Mouse (Mus musculus): ENCODE data around the gene Gpr37.

The Gpr37 gene

DNA sequence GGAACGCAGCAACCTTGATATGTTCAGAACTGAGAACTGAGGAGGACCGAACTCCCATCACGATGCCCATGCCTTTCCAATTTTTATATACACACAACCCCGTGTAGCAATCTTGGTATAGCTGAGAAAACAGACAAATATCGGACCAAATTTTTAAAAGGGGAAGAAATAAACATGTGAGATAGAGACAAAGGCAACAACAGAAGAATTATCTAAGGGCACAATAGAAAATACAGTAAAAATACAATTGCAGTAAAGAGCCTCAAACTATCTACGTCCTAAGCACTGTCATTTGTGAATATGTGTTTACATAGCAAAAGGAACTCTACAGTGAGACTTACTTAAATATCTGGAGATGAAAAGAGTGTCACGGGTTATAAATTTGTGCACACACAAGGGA, at the start of gene Gpr37:
Gene Gpr37, minus strand, starts transcription at position 101 of the 400 bp plus-strand sequence.
- DNase-seq (ENCODE audit: low read depth) = no peak

- no peak for DNase-seq (ENCODE audit: low read depth)
Measured at GRCm38 (mm10) chr6:25736533-25736932, 46.0 kb upstream of the Gpr37 start.

- no peak for DNase-seq (ENCODE audit: low read depth)
Measured at GRCm38 (mm10) chr6:25726560-25726959, 36.0 kb upstream of the Gpr37 start.

DNA sequence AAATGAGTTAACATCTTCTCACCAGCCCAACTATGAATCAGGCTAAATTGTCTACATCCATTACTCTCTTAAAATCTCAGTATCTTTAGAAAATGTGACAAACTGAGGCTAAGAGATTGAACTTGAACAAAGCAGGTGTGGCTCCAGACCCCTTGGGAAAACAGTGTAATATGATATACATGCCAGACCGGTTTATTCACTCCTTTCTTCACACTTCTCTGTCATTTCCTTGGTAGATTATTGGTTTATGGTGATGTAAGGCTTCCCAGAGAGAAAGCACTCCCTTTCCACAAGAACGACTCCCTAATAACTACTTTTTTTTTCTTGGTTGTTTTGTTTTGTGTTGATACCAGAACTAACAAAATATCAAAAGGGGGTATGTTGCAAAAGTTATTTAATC, 20.1 kb upstream of the Gpr37 start:
- no peak for DNase-seq (ENCODE audit: low read depth)

GRCm38 (mm10) chr6:25709250-25709895, 18.8 kb upstream of the Gpr37 start:
- no peak for DNase-seq (ENCODE audit: low read depth)

DNA sequence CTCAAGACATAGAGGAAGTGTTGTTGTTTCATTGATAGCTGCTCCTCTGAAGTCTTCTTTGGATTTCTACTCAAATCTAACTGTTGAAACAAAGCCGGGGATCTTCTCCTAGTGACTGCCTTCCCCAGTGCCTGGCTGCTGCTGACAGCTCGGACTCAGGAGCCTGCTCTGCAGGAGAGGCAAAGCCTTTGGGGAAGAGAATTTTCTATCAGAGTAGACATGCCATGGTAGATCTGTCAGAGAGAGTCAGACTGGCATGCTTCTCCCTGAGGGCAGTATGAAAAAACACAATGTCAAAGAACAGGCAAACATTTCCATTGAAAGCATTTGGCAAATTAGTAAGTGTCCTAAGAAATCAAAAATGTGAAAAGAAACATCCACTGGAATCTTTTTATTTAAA, 9.4 kb upstream of the Gpr37 start:
- DNase-seq (ENCODE audit: low read depth) = no peak

- DNase-seq (ENCODE audit: low read depth) = no peak
Measured at GRCm38 (mm10) chr6:25690284-25690605, 284 bp downstream of the Gpr37 start.

- no peak for DNase-seq (ENCODE audit: low read depth)
Measured at GRCm38 (mm10) chr6:25689520-25690283, 827 bp downstream of the Gpr37 start.

GRCm38 (mm10) chr6:25688927-25689519, 1.5 kb downstream of the Gpr37 start:
- no peak for DNase-seq (ENCODE audit: low read depth)

GRCm38 (mm10) chr6:25686760-25687200, 3.7 kb downstream of the Gpr37 start:
- no peak for DNase-seq (ENCODE audit: low read depth)

DNA sequence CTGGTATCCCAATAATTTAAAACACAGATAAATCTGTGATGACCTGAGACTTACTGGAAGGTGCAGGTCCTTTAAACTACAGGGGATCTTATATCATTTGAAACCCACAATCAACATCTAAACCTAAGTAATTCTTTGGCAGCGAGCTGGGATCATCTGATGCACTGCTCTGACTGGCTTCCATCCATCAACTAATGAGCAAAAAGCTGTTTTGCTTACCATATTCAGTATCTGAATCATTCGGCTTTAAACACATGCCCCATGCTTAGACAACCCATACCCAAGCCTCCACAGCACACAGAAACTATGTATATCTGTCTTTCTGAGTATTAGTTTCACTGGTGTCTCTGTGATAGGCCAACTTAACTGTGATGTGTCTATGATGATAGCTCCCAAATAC, 6.1 kb downstream of the Gpr37 start:
- DNase-seq (ENCODE audit: low read depth) = no peak

DNA sequence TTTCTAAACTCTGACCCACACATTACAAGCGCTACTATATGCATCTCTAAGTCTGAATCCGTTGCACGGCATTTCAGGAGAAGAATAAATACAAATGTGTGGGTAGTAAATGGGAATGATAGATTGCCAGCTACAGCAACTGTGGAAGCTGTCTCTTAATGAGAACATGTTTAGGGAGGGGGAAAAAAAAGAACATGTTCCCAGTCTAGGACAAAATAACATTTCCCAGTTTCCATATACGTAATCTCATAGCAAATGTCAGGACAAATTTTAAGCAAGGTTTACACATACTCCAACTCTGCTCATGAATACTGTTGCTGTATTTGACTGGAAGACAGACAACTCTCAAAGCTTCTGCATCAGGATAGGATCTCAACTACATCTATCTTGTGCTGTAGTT, 15.4 kb downstream of the Gpr37 start:
- no peak for DNase-seq (ENCODE audit: low read depth)

DNA sequence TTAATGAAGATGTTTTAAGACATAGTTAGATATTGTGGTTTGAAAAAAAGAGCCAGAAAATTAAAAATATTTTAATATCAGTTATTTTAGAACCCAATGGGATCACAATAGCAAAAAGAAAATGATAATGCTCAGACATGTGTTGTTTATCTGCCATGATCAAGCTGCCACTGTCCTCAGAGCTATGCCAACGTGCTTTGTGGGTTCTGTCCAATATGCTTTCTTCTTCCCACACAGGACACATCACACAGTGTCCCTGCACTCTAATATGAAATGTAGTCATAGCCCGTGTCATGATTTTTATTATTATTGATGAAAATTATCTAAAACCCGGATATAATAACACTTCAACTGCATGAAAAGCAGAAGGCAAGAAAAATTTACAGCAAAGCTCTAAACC, 16.7 kb downstream of the Gpr37 start:
- DNase-seq (ENCODE audit: low read depth) = no peak

- DNase-seq (ENCODE audit: low read depth) = no peak
Measured at GRCm38 (mm10) chr6:25670150-25670549, 20.4 kb downstream of the Gpr37 start.

- peak; percentile 3 for DNase-seq (ENCODE audit: low read depth)
Measured at GRCm38 (mm10) chr6:25663942-25664341, 26.6 kb downstream of the Gpr37 start.

DNA sequence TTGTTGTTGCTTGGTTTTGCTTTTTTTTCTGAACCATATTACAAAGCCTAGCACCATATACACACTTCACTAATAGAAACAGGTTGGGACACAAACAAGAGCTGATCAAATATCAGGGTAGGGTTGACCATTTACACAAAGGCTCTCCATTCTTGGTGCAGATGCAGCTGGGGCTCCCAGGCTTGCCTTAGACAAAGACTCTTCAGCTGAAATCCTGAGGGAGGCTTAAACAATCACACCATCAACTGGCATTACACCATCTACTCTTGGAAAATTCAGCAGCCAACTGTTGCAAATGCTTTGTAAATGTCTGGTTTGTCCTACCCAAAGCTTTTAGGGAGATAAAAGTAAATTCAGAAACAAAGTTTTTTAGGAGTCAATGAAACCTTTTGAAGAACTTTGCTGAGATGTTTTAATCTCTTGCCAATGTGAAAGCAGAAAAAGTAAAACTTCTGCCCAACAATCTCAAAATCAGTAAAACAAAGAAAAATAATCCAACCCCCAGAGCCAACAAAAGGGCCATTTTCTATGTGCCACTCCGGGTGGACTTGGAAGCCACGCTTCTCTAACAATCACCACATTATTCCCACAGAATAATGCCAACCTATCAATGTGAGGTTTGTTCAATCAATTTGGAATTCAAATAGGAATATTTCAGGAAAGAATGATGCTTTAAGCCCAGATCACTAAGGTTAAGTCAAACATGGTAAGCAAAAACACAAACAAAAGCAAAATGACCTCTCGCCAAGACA, 30.4 kb downstream of the Gpr37 start:
- DNase-seq (ENCODE audit: low read depth) = no peak

All from c-Kit-positive CD71-positive TER-119-negative erythroid progenitor cells, embryonic 14.5 days (primary cell).